Mouse (Mus musculus) stomach, embryonic 16.5 days (tissue): ENCODE data around the gene Gart. TPM values are rescaled to one million over a fixed set of nuclear protein-coding genes. Genes with fewer than 3 reads are reported as not detected.

Source experiments
- ATAC-seq: fragments of 200-750 bp; cut with Nextera tagmentation; 2 replicates; pipeline ENCODE4 v1.8.0; 2017; ENCODE audit warnings: moderate number of reproducible peaks, moderate TSS enrichment; ENCODE audit not compliant: insufficient read depth, low FRiP score
- H3K27ac ChIP-seq: fragments of 300-500 bp; sonication (generic); 2 replicates; pipeline ENCODE4 v1.5.1; 2014; ENCODE audit warnings: low read length
- H3K27me3 ChIP-seq: fragments of 300-500 bp; sonication (generic); 2 replicates; pipeline ENCODE4 v1.6.1; 2014; ENCODE audit warnings: low read length, control low read depth, mixed read lengths; ENCODE audit not compliant: control insufficient read depth, insufficient read depth
- H3K36me3 ChIP-seq: fragments of 300-500 bp; sonication (generic); 2 replicates; pipeline ENCODE4 v1.6.1; 2014; ENCODE audit warnings: low read length; ENCODE audit not compliant: control insufficient read depth, insufficient read depth
- H3K4me1 ChIP-seq: fragments of 300-500 bp; sonication (generic); 2 replicates; pipeline ENCODE4 v1.6.1; 2014; ENCODE audit warnings: low read length, control low read depth, mixed read lengths; ENCODE audit not compliant: control insufficient read depth, insufficient read depth
- H3K4me2 ChIP-seq: fragments of 300-500 bp; sonication (generic); 2 replicates; pipeline ENCODE4 v1.6.1; 2014; ENCODE audit warnings: low read depth, low read length, mixed read lengths
- H3K4me3 ChIP-seq: fragments of 300-500 bp; sonication (generic); replicated peaks from 2 replicates; pipeline ENCODE4 v1.5.1; 2014; ENCODE audit warnings: mild to moderate bottlenecking, low read length
- H3K9ac ChIP-seq: fragments of 300-500 bp; sonication (generic); 2 replicates; pipeline ENCODE4 v1.6.1; 2014; ENCODE audit warnings: low read length
- H3K9me3 ChIP-seq: fragments of 300-500 bp; sonication (generic); replicated peaks from 2 replicates; pipeline ENCODE4 v1.6.1; 2016; ENCODE audit warnings: low read length, control low read depth; ENCODE audit not compliant: control insufficient read depth
- WGBS: fragments of 180-500 bp; shearing (Covaris S2); extraction: QIAGEN DNeasy Blood & Tissue Kit; methylation state at CpG from one replicate; pipeline ENCODE4 v1.1.7; 2014; 5-methylcytosine and 5-hydroxymethylcytosine counted together
- polyA plus RNA-seq: library from polyadenylated mRNA; unstranded; fragments of >200 nt; fragmentation: Nextera tagmentation; extraction: Ambion mirVana; gene quantifications from 2 replicates; pipeline ENCODE4 v1.2.1, GENCODE M21; 2015

Gene Gart
- polyA plus RNA-seq, 1 experiment from 2014 or later: 104 TPM

- WGBS: 47% methylated on average over 3 of the region's 3 CpGs
- Histone ChIP-seq H3K27me3 (no peaks in the 10 kb centered on the region), H3K9me3 (no peaks in the 10 kb centered on the region), H3K27ac (no peak overlapping the region), H3K36me3 (no peaks in the 10 kb centered on the region), H3K4me2 (no peak overlapping the region), H3K4me3 (no peak overlapping the region), H3K4me1 (peaks cover 9% of the 10 kb centered on the region), H3K9ac (no peak overlapping the region)
- ATAC-seq: no peak
These were observed 53.5 kb downstream of the Gart start for GRCm38 (mm10) chr16:91593262-91593661.

DNA sequence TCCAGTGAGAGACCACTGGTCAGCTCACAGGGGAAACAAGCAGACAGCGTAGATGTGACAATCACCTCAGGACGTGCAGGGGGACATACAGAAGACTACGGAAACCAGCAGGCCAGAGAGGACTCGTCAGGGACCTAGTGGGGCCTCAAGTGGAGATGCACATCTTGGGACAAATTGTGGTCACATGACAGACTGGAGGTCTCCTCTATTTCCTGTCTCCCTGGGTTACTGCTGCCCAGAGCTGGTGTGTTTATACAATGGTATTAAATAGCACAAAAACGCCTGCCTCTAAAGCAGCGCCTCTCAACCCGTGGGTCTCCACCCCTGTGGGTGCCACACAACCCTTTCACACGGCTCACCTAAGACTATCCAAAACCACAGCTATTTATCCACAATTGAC lies 54.6 kb downstream of the Gart start:
- Histone ChIP-seq H3K27me3 (no peaks in the 10 kb centered on the region), H3K9ac (no peak overlapping the region), H3K9me3 (no peaks in the 10 kb centered on the region), H3K27ac (no peak overlapping the region), H3K4me3 (no peak overlapping the region), H3K4me1 (peaks cover 6% of the 10 kb centered on the region; the same call in 1 of the 2 replicates), H3K4me2 (no peak overlapping the region), H3K36me3 (no peaks in the 10 kb centered on the region)
- ATAC-seq: no peak
- 41% methylated on average over 8 of the region's 8 CpGs for WGBS

GRCm38 (mm10) chr16:91588703-91589102 lies 58.0 kb downstream of the Gart start:
- ATAC-seq: no peak
- H3K4me2 ChIP-seq: no peak overlapping the region
- H3K36me3 ChIP-seq: no peaks in the 10 kb centered on the region
- H3K9me3 ChIP-seq: no peaks in the 10 kb centered on the region
- H3K9ac ChIP-seq: no peak overlapping the region
- no peak overlapping the region for H3K27ac ChIP-seq
- H3K4me3 ChIP-seq: no peak overlapping the region
- 93% methylated on average over 3 of the region's 3 CpGs for WGBS
- H3K27me3 ChIP-seq: no peaks in the 10 kb centered on the region
- no peaks in the 10 kb centered on the region for H3K4me1 ChIP-seq

DNA sequence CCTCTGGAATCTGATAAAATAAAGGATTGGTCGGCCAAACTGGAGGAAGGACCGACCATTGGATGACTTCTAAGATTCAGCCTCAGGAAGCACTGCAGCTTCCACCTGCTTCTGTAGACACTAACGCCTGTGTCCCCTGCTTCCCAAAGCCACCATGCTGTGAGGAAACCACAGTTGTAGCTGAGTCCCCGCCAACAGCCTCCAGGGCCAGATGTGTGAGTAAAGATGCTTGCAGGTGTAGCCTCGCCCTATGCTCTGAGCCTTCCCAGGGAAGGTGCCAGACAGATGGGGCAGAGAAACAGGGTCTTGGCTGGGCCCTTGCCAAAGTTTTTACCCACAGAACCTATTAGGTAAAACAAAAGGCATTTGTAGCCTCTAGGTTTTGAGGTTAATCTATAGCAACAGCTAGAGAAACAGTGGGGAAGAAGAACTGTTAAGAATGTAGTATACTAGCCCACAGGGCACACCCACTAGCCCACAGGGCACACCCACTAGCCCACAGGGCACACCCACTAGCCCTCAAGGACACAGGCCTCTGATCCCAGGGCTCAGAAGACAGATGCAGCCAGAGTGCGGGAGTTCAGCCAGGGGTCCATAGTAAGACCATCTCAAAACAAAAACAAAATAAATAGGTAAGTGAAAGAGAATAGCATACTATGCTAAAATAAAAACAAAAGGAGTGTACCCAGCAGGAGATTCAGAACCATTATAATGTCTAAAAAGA lies 58.9 kb downstream of the Gart start:
- no peak overlapping the region for H3K27ac ChIP-seq
- no peaks in the 10 kb centered on the region for H3K9me3 ChIP-seq
- H3K4me1 ChIP-seq: no peaks in the 10 kb centered on the region
- no peak overlapping the region for H3K9ac ChIP-seq
- H3K4me3 ChIP-seq: no peak overlapping the region
- ATAC-seq: no peak
- 63% methylated on average over 6 of the region's 6 CpGs for WGBS
- no peaks in the 10 kb centered on the region for H3K27me3 ChIP-seq
- H3K36me3 ChIP-seq: no peaks in the 10 kb centered on the region
- H3K4me2 ChIP-seq: no peak overlapping the region

- Histone ChIP-seq H3K27ac (no peak overlapping the region), H3K4me3 (no peak overlapping the region), H3K27me3 (no peaks in the 10 kb centered on the region), H3K9ac (no peak overlapping the region), H3K9me3 (no peaks in the 10 kb centered on the region), H3K4me2 (no peak overlapping the region), H3K4me1 (no peaks in the 10 kb centered on the region), H3K36me3 (no peaks in the 10 kb centered on the region)
- whole genome bisulfite sequencing: 88% methylated on average over 6 of the region's 6 CpGs
- ATAC-seq: no peak
These were observed 60.5 kb downstream of the Gart start for GRCm38 (mm10) chr16:91586244-91586643.

GRCm38 (mm10) chr16:91585617-91586016 lies 61.1 kb downstream of the Gart start:
- Histone ChIP-seq H3K4me3 (no peak overlapping the region), H3K36me3 (no peaks in the 10 kb centered on the region), H3K9me3 (no peaks in the 10 kb centered on the region), H3K4me1 (no peaks in the 10 kb centered on the region), H3K4me2 (no peak overlapping the region), H3K9ac (no peak overlapping the region), H3K27ac (no peak overlapping the region), H3K27me3 (no peaks in the 10 kb centered on the region)
- WGBS: 82% methylated on average over 5 of the region's 5 CpGs
- no peak for ATAC-seq

GRCm38 (mm10) chr16:91582307-91582706 lies 64.4 kb downstream of the Gart start:
- Histone ChIP-seq H3K9me3 (no peaks in the 10 kb centered on the region), H3K9ac (no peak overlapping the region), H3K4me2 (no peak overlapping the region), H3K4me1 (no peaks in the 10 kb centered on the region), H3K36me3 (no peaks in the 10 kb centered on the region), H3K4me3 (no peak overlapping the region), H3K27me3 (no peaks in the 10 kb centered on the region), H3K27ac (no peak overlapping the region)
- 74% methylated on average over 2 of the region's 2 CpGs for WGBS
- ATAC-seq: no peak

DNA sequence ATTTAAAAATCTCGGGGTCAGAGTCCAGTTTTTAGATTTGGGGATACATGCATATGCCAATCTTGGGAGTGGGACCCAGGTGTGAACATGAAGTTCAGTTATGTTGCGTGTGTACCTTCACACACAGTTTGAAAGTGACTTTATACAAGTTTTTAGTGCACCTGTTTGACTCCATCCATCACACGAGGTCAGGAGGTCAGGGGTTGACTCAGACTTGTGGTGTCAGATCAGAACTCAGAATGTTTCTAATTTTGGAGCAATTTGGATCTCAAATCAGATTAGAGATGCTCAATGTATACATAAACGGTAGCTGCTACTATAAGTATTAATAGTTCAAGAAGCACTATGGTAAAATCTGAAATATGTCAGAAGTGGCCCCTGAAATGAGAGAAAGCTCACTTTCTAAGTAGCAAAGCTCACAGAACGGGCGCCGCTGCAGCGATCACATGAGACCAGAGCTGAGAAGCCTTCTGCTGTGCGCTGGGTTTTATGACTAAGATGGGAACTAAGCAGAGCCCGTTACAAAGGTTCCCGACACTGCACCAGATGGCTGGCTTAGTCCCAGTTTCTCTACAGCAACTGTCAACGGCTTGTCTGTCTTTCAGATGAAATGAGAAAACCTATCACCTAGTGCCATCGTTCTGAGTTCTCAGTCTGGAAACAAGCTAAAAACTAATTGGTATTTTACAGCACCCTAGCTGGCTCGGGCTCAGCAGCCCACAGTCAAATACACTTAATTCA lies 67.6 kb downstream of the Gart start:
- Histone ChIP-seq H3K27ac (no peak overlapping the region), H3K4me3 (no peak overlapping the region), H3K4me1 (no peaks in the 10 kb centered on the region), H3K36me3 (no peaks in the 10 kb centered on the region), H3K9me3 (no peaks in the 10 kb centered on the region), H3K27me3 (no peaks in the 10 kb centered on the region), H3K4me2 (no peak overlapping the region), H3K9ac (no peak overlapping the region)
- no peak for ATAC-seq
- 83% methylated on average over 14 of the region's 14 CpGs for WGBS

DNA sequence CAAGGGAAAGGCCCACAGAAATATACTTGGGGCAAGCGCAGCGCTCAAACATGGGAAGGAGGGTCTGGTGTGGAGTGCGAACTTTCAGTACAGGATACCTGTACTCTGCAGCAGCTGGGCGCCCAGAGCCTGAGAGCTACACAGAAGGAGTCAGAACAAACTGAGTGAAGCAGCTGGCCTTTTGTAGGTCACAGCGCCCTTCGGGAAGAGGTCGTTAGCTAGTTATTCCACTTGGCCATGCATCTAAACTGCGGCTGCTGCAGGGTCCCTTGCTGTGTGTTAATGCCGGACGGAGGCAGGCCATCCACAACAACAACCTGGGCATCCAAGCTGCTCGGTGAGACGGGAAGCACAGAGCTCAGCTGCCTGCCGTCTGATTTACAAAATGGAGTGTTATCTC lies 71.6 kb downstream of the Gart start:
- Histone ChIP-seq H3K27ac (no peak overlapping the region), H3K4me1 (no peaks in the 10 kb centered on the region), H3K4me3 (no peak overlapping the region), H3K36me3 (no peaks in the 10 kb centered on the region), H3K4me2 (no peak overlapping the region), H3K9me3 (no peaks in the 10 kb centered on the region), H3K9ac (no peak overlapping the region), H3K27me3 (no peaks in the 10 kb centered on the region)
- ATAC-seq: no peak
- 69% methylated on average over 13 of the region's 13 CpGs for WGBS
